Mouse (Mus musculus): ENCODE measurements around the gene Crlf2.

- TF ChIP-seq CTCF (IDR thresholded peaks at IDR 0.05; ENCODE audit: borderline replicate concordance, insufficient read depth, low read length), result no peak
- no peak for TF ChIP-seq POLR2A (IDR thresholded peaks at IDR 0.05; ENCODE audit: low read depth, low read length)
These were observed 6.7 kb downstream of the Crlf2 start for GRCm38 (mm10) chr5:109552116-109552515.

Data from embryonic fibroblast, embryonic 13.5 days (primary cell).